Mouse (Mus musculus) heart, adult 2 months (tissue): ENCODE results near the gene Saa3.

ENCODE experiments used
- CTCF ChIP-seq: fragments of 200-600 bp; IDR thresholded peaks from 2 replicates; pipeline ENCODE4 v1.8.1; 2022; ENCODE audit warnings: antibody characterized with exemption, mild to moderate bottlenecking, moderate library complexity
- POLR2A ChIP-seq: fragments of 200-500 bp; IDR thresholded peaks from 2 replicates; pipeline ENCODE4 v1.6.1; 2011; ENCODE audit warnings: mild to moderate bottlenecking, low read depth, low read length, control low read depth; ENCODE audit not compliant: insufficient read depth

DNA sequence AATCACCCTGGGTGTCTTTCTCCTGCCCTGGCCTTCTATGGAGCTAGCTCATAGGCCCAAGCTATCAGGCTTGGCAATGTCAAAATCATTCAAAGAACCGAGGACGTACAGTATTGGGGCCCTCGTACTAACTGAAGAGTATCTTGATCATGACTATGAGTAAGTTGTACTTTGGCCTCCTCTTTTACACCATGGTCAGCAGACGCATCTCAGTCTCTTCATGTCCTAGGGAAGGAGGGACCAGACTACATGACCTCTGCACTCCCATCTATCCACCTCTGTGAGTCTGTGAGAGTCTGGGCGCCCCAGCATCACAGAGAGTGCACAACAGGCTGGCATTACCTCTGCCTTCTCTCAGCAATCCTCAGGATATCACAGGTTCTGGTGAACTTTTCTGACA, 47.1 kb upstream of the Saa3 start:
- TF ChIP-seq POLR2A (no peak), CTCF (no peak)
